Mouse (Mus musculus) intestine, embryonic 16.5 days (tissue): ENCODE measurements at regions not wholly inside any gene's neighbourhood (a gene's known extent, or its start where the extent isn't known, plus 50 kb on each side); places are given as distances from the start of the nearest gene placed in this dataset.

Experiments
- ATAC-seq: fragments of 200-750 bp; cut with Nextera tagmentation; 2 replicates; pipeline ENCODE4 v1.8.0; 2017; ENCODE audit warnings: moderate TSS enrichment, moderate library complexity
- H3K27ac ChIP-seq: fragments of 300-500 bp; sonication (generic); 2 replicates; pipeline ENCODE4 v1.5.1; 2014; ENCODE audit warnings: mild to moderate bottlenecking, low read length
- H3K27me3 ChIP-seq: fragments of 300-500 bp; sonication (generic); replicated peaks from 2 replicates; pipeline ENCODE4 v1.6.1; 2014; ENCODE audit warnings: low read length, control low read depth, mixed read lengths; ENCODE audit not compliant: control insufficient read depth, insufficient read depth
- H3K36me3 ChIP-seq: fragments of 300-500 bp; sonication (generic); 2 replicates; pipeline ENCODE4 v1.6.1; 2014; ENCODE audit warnings: low read length, control low read depth; ENCODE audit not compliant: control insufficient read depth, insufficient read depth
- H3K4me1 ChIP-seq: fragments of 300-500 bp; sonication (generic); 2 replicates; pipeline ENCODE4 v1.6.1; 2014; ENCODE audit warnings: low read length, control low read depth, mixed read lengths; ENCODE audit not compliant: control insufficient read depth, insufficient read depth
- H3K4me2 ChIP-seq: fragments of 300-500 bp; sonication (generic); 2 replicates; pipeline ENCODE4 v1.6.1; 2014; ENCODE audit warnings: low read depth, low read length, control low read depth
- H3K4me3 ChIP-seq: fragments of 300-500 bp; sonication (generic); 2 replicates; pipeline ENCODE4 v1.5.1; 2014; ENCODE audit warnings: mild to moderate bottlenecking, low read length
- H3K9ac ChIP-seq: fragments of 300-500 bp; sonication (generic); 2 replicates; pipeline ENCODE4 v1.6.1; 2014; ENCODE audit warnings: low read depth, low read length
- H3K9me3 ChIP-seq: fragments of 300-500 bp; sonication (generic); 2 replicates; pipeline ENCODE4 v1.6.1; 2016; ENCODE audit warnings: low read length, control low read depth; ENCODE audit not compliant: control insufficient read depth
- WGBS: fragments of 180-500 bp; shearing (Covaris S2); extraction: QIAGEN DNeasy Blood & Tissue Kit; methylation state at CpG from one replicate; pipeline ENCODE4 v1.1.7; 2014; 5-methylcytosine and 5-hydroxymethylcytosine counted together

DNA sequence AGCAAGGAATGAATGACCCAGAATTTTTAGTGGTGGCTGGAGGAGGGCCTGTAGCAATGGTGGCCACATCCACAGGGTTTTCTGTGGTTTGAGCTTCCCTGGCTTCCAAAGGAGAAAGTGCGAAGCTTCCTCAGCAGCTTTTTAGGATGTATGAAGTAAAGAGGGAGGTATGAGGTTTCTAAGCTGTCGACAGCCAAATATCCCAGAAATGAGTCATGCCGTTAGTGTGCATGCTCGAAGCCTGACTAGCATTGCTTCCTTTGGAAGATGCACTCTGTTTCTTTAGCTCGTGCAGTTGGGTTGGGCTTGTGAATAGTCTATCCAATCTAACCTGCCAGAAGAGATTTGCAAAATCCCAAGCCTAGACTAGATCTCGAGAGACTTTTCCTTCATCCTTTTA is 240.8 kb upstream of the Cxadr start:
- H3K36me3 ChIP-seq: no peaks in the 10 kb centered on the region
- no peak overlapping the region for H3K4me2 ChIP-seq
- ATAC-seq: no peak
- no peak overlapping the region for H3K4me3 ChIP-seq
- no peaks in the 10 kb centered on the region for H3K4me1 ChIP-seq
- no peak overlapping the region for H3K9ac ChIP-seq
- no peaks in the 10 kb centered on the region for H3K9me3 ChIP-seq
- H3K27ac ChIP-seq: no peak overlapping the region
- 77% methylated on average over 6 of the region's 6 CpGs for WGBS
- peaks cover 7% of the 10 kb centered on the region; the same call in 1 of the 2 replicates for H3K27me3 ChIP-seq

DNA sequence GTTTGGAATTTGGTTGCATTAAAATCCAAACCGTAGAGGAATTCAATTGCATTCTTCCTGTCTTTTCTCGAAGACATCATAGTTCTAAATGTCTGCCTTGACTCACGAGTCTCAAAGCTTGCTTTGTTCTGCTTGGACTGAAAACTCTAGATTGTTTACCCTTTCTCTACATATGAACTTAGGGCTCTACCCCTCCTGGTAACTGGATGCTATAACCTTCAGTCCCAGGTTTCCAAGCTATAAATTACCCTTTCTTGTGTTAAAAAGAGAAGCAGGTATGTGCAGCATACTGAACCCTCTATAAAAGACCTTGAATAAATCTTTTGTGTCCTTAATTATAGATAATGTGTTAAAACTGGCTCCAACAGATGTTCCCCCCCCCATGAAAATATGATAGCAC is 243.7 kb upstream of the Cxadr start:
- Histone ChIP-seq H3K4me1 (no peaks in the 10 kb centered on the region), H3K27ac (no peak overlapping the region), H3K4me3 (no peak overlapping the region), H3K27me3 (peaks cover 7% of the 10 kb centered on the region; the same call in 1 of the 2 replicates), H3K9ac (no peak overlapping the region), H3K9me3 (no peaks in the 10 kb centered on the region), H3K4me2 (no peak overlapping the region), H3K36me3 (no peaks in the 10 kb centered on the region)
- 52% methylated on average over 3 of the region's 3 CpGs for WGBS
- ATAC-seq: no peak

DNA sequence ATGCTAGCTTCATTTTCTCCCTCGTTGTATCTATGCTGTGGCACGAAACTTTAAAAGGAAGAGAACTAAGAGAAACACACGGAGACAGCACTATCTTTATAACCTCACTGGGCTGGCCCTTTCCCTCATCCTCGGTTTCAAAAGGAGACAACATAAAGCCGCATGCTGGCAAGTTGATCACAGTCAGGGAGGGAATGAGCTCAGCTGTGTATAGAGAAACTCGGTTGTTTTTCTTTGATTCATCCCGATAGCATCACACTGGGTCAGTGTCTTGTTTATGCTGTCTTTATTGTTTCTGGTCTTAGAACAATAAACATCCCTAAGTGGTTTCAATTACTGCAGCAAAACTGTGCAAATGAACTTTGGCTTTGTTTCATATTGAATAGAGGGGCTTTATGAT is 249.2 kb upstream of the Cxadr start:
- Histone ChIP-seq H3K4me1 (no peaks in the 10 kb centered on the region), H3K27ac (no peak overlapping the region), H3K9me3 (no peaks in the 10 kb centered on the region), H3K27me3 (no peaks in the 10 kb centered on the region), H3K36me3 (no peaks in the 10 kb centered on the region), H3K4me3 (no peak overlapping the region), H3K9ac (no peak overlapping the region), H3K4me2 (no peak overlapping the region)
- 31% methylated on average over 7 of the region's 7 CpGs for WGBS
- no peak for ATAC-seq

DNA sequence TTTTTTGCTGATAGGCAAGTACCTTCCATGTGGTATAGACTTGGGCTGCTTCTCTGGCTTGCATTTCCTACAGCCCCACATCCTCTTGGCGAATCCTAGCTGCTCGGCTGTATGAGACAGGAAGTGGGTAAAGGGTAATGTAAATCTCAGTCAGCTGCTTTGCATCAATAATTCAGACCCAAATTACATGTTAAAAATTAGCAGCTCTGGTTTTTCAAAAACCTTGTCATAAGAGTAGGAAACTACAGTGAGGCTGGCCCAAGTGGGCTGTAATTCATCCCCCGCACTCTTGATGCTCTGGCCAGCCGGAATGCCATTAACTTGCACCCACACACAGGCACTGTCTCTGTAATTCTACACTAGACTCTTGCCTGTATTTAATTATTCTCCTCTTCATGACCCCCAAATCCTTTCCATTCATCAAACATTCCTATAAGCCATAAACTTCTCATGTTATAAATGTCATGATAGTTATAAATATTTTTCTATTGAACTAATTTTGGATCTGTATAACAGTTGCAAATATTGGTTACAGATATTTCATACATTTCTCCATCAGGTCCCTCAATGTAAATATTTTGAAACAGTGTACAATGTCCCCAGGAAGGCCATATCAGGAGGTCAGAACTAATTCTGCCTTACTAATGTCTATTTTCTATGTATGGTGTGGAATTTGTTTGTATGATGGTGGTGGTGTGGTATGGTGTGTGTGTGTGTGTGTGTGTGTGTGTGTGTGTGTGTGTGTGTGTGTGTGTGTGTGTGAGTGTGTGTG is 261.0 kb upstream of the Cxadr start:
- Histone ChIP-seq H3K36me3 (no peaks in the 10 kb centered on the region), H3K27ac (no peak overlapping the region), H3K4me2 (no peak overlapping the region), H3K9ac (no peak overlapping the region), H3K4me1 (no peaks in the 10 kb centered on the region), H3K9me3 (no peaks in the 10 kb centered on the region), H3K4me3 (no peak overlapping the region), H3K27me3 (no peaks in the 10 kb centered on the region)
- WGBS: 59% methylated on average over 4 of the region's 4 CpGs
- ATAC-seq: no peak

- Histone ChIP-seq H3K4me3 (no peak overlapping the region), H3K4me2 (no peak overlapping the region), H3K27me3 (no peaks in the 10 kb centered on the region), H3K9me3 (no peaks in the 10 kb centered on the region), H3K4me1 (no peaks in the 10 kb centered on the region), H3K9ac (no peak overlapping the region), H3K27ac (no peak overlapping the region), H3K36me3 (no peaks in the 10 kb centered on the region)
- no peak for ATAC-seq
- WGBS: 67% methylated on average over 8 of the region's 8 CpGs
Observed at GRCm38 (mm10) chr16:78019605-78020285, 281.5 kb upstream of the Cxadr start.

DNA sequence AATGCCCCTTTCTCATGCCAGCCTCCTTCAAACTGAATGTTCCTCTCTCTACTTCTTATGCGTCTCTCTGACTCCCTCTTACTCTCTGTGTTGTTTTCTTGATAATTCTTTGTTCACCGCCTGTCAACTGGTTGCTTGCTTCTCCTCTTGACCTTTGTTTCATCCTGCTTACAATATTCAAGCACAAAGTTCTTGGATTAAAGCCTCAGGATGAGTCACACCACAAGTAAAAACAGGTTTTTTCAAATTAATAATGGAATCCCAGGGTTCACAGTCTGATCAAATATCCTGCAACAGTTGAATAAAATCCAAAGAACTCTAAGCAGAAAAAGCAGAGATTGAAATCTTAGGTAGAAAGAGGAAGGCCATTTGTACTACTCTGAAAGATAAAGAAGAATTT is 285.9 kb upstream of the Cxadr start:
- no peak overlapping the region for H3K9ac ChIP-seq
- no peak overlapping the region for H3K4me3 ChIP-seq
- no peak for ATAC-seq
- no peaks in the 10 kb centered on the region for H3K36me3 ChIP-seq
- H3K9me3 ChIP-seq: no peaks in the 10 kb centered on the region
- H3K4me2 ChIP-seq: no peak overlapping the region
- WGBS: 74% methylated on average over 2 of the region's 2 CpGs
- H3K27me3 ChIP-seq: no peaks in the 10 kb centered on the region
- no peak overlapping the region for H3K27ac ChIP-seq
- H3K4me1 ChIP-seq: no peaks in the 10 kb centered on the region

- H3K4me2 ChIP-seq: no peak overlapping the region
- ATAC-seq: no peak
- H3K36me3 ChIP-seq: no peaks in the 10 kb centered on the region
- no peaks in the 10 kb centered on the region for H3K27me3 ChIP-seq
- no peaks in the 10 kb centered on the region for H3K4me1 ChIP-seq
- no peaks in the 10 kb centered on the region for H3K9me3 ChIP-seq
- WGBS: 87% methylated on average over 5 of the region's 5 CpGs
- H3K9ac ChIP-seq: no peak overlapping the region
- no peak overlapping the region for H3K27ac ChIP-seq
- H3K4me3 ChIP-seq: no peak overlapping the region
Observed at GRCm38 (mm10) chr16:78013049-78013819, 288.1 kb upstream of the Cxadr start.

- H3K36me3 ChIP-seq: no peaks in the 10 kb centered on the region
- no peak overlapping the region for H3K4me2 ChIP-seq
- ATAC-seq: no peak
- H3K9ac ChIP-seq: no peak overlapping the region
- H3K9me3 ChIP-seq: no peaks in the 10 kb centered on the region
- WGBS: 82% methylated on average over 5 of the region's 5 CpGs
- H3K27ac ChIP-seq: no peak overlapping the region
- H3K4me1 ChIP-seq: no peaks in the 10 kb centered on the region
- no peaks in the 10 kb centered on the region for H3K27me3 ChIP-seq
- no peak overlapping the region for H3K4me3 ChIP-seq
Observed at GRCm38 (mm10) chr16:78004016-78004415, 297.3 kb upstream of the Cxadr start.

DNA sequence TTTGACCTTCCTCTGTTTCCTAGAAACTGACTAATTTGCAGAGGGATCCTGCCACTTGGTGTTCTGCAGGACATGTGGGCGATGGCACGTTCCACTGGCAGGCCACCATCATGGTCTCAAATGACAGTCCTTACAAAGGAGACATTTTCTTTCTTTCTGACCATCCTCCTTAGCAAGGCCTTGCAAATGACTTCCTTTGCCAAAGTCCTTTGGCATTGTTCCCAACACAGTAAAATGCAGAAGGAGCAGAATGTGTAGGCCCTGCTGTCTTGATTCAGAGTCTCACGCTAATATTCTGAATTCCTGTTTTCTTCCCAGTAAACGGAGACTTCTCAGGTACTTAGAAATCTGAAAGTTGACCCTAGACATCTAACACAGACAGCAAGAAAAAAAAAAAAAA is 308.3 kb upstream of the Cxadr start:
- Histone ChIP-seq H3K9ac (no peak overlapping the region), H3K4me2 (no peak overlapping the region), H3K27me3 (no peaks in the 10 kb centered on the region), H3K9me3 (0 out of 2 replicates have a peak, but pooled peaks cover 5% of the 10 kb centered on the region), H3K36me3 (no peaks in the 10 kb centered on the region), H3K4me1 (no peaks in the 10 kb centered on the region), H3K4me3 (no peak overlapping the region), H3K27ac (no peak overlapping the region)
- no peak for ATAC-seq
- WGBS: 77% methylated on average over 4 of the region's 4 CpGs
